Mouse (Mus musculus) intestine, embryonic 14.5 days (tissue): Measurements from ENCODE around the gene Tuba1b. TPM values are rescaled to one million over a fixed set of nuclear protein-coding genes. Genes with fewer than 3 reads are reported as not detected.
"Not testable (repeated sequence)": the region's sequence is repeated elsewhere in the genome, so short reads cannot be mapped to it uniquely, and the experiment has no call there.

Experiments used
- ATAC-seq: fragments of 200-750 bp; cut with Nextera tagmentation; replicated peaks from 2 replicates; pipeline ENCODE4 v1.8.0; 2017; ENCODE audit warnings: low read depth, moderate number of reproducible peaks, moderate TSS enrichment, moderate library complexity; ENCODE audit not compliant: low FRiP score, low TSS enrichment
- DNase-seq: peaks from one replicate; pipeline ENCODE4 v3.0.0-alpha.2; 2018; ENCODE audit warnings: low spot score
- H3K27ac ChIP-seq: fragments of 300-500 bp; sonication (generic); 2 replicates; pipeline ENCODE4 v1.5.1; 2014; ENCODE audit warnings: low read depth, mild to moderate bottlenecking, control low read depth
- H3K27me3 ChIP-seq: fragments of 300-500 bp; sonication (generic); replicated peaks from 2 replicates; pipeline ENCODE4 v1.6.1; 2014; ENCODE audit warnings: low read length, control low read depth; ENCODE audit not compliant: control insufficient read depth, insufficient read depth
- H3K36me3 ChIP-seq: fragments of 300-500 bp; sonication (generic); 2 replicates; pipeline ENCODE4 v1.6.1; 2014; ENCODE audit warnings: low read length, control low read depth; ENCODE audit not compliant: control insufficient read depth, insufficient read depth
- H3K4me1 ChIP-seq: fragments of 300-500 bp; sonication (generic); replicated peaks from 2 replicates; pipeline ENCODE4 v1.6.1; 2014; ENCODE audit warnings: low read length, control low read depth, mixed read lengths; ENCODE audit not compliant: control insufficient read depth, insufficient read depth
- H3K4me2 ChIP-seq: fragments of 300-500 bp; sonication (generic); 2 replicates; pipeline ENCODE4 v1.6.1; 2014; ENCODE audit warnings: low read length
- H3K4me3 ChIP-seq: fragments of 300-500 bp; sonication (generic); 2 replicates; pipeline ENCODE4 v1.5.1; 2014; ENCODE audit warnings: low read depth, low read length, control low read depth, mixed read lengths
- H3K9ac ChIP-seq: fragments of 300-500 bp; sonication (generic); 2 replicates; pipeline ENCODE4 v1.6.1; 2014; ENCODE audit warnings: mild to moderate bottlenecking, low read length
- H3K9me3 ChIP-seq: fragments of 300-500 bp; sonication (generic); 2 replicates; pipeline ENCODE4 v1.6.1; 2016; ENCODE audit warnings: low read length, control low read depth; ENCODE audit not compliant: control insufficient read depth
- WGBS: fragments of 180-500 bp; shearing (Covaris S2); extraction: QIAGEN DNeasy Blood & Tissue Kit; methylation state at CpG from one replicate; pipeline ENCODE4 v1.1.7; 2014; 5-methylcytosine and 5-hydroxymethylcytosine counted together
- polyA plus RNA-seq: library from polyadenylated mRNA; unstranded; fragments of >200 nt; fragmentation: Nextera tagmentation; extraction: Ambion mirVana; gene quantifications from 2 replicates; pipeline ENCODE4 v1.2.1, GENCODE M21; 2014

The Tuba1b gene
- polyA plus RNA-seq, 1 experiment from 2014 or later: 1,667 TPM

DNA sequence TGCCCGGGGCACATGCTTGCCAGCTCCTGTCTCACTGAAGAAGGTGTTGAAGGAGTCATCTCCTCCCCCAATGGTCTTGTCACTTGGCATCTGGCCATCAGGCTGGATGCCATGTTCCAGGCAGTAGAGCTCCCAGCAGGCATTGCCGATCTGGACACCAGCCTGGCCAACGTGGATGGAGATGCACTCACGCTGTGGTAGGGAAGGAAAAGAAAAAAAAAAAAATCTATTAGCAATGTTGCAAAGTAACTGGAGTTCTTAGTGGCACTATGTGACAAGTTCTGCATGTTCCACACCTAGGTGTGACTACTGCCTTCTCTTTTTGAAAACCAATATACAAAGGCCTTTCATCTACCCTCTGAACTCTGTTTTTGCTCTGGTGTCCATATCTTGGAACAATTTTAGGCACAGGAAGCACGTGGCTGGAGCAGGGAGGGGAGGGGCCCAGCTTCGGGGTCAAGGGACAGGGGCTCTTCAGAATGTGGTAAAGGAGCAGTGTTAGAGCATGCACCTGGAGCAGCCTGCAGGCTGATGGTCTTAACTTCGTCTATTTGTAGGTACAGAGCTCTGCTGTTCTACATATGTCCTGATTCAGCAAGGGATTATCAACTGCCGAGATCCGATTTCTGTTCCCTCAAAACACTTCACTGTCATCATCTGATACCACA is 1.2 kb downstream of the Tuba1b start:
- 13% methylated on average over 8 of the region's 9 CpGs for WGBS
- Histone ChIP-seq H3K4me1 (peaks cover 14% of the 10 kb centered on the region), H3K27ac (peak overlapping the region; percentile 96), H3K36me3 (peaks cover 14% of the 10 kb centered on the region), H3K4me2 (peak overlapping the region; percentile 99), H3K4me3 (peak overlapping the region; percentile 54), H3K9ac (peak overlapping the region; percentile 97)
- DNase-seq, H3K9me3 ChIP-seq, H3K27me3 ChIP-seq: not testable (repeated sequence)
- ATAC-seq: 0 out of 2 replicates have a peak, but pooled peaks have one; percentile 4

DNA sequence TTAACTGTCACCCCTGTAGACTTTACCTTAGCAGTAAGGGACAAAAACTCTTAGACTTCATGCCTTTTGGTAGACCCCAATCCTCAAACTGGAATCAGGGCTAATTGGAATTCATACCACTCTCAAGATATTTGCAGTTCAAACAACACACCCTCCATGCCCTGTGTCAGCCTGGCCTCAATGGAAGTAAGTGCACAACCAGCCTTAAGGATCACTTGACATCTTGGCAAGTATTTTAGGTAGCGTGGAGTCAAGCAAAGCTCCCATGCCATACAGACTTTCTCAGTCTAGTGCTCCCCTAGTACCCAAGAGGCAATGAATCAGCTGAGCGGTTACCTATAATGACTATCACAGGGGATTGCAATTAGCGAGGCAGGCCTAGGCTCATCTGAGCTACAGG is 3.4 kb downstream of the Tuba1b start:
- WGBS: 78% methylated on average over 3 of the region's 3 CpGs
- Histone ChIP-seq H3K4me3 (no peak overlapping the region), H3K4me2 (no peak overlapping the region), H3K9me3 (no peaks in the 10 kb centered on the region), H3K36me3 (peaks cover 14% of the 10 kb centered on the region), H3K4me1 (peaks cover 14% of the 10 kb centered on the region), H3K27ac (no peak overlapping the region), H3K27me3 (no peaks in the 10 kb centered on the region), H3K9ac (no peak overlapping the region)
- no peak for DNase-seq
- no peak for ATAC-seq

DNA sequence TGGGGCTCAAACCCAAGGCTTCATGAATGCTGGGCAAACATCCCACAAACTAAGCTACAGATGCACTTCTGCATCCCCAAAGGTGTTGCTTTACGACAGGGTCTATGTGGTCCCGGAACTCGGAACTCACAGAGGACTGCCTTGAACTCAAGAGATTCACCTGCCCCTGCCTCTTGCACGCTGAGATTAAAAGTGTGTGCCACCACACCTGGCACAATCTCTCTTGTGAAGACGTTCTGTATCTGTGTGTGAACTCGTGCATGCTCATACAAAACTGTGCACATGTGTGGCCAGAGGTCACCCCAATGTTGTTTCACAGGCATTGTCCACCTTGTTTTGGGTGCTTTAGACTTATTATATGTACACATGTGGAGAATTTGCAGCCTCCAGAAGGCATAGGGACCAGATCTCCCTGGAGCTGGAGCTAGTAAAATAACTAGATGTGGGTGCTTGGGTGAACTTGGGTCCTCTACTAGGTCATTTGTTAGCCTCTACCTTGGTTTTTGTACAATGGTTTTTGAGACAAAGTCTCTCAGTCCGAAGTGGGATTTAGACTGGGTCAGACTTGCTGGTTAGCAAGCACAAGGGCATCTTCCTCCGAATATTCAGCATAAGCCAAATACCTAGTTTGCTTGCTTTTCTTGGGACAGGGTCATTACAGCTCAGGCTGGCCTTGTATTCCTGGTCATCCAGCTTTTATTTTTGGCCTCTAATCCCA is 4.2 kb downstream of the Tuba1b start:
- DNase-seq: no peak
- H3K27me3 ChIP-seq: no peaks in the 10 kb centered on the region
- no peak overlapping the region for H3K4me2 ChIP-seq
- 49% methylated on average over 8 of the region's 8 CpGs for WGBS
- H3K36me3 ChIP-seq: peaks cover 14% of the 10 kb centered on the region
- no peak overlapping the region for H3K27ac ChIP-seq
- no peaks in the 10 kb centered on the region for H3K9me3 ChIP-seq
- no peak overlapping the region for H3K9ac ChIP-seq
- ATAC-seq: no peak
- H3K4me3 ChIP-seq: no peak overlapping the region
- H3K4me1 ChIP-seq: peaks cover 6% of the 10 kb centered on the region

DNA sequence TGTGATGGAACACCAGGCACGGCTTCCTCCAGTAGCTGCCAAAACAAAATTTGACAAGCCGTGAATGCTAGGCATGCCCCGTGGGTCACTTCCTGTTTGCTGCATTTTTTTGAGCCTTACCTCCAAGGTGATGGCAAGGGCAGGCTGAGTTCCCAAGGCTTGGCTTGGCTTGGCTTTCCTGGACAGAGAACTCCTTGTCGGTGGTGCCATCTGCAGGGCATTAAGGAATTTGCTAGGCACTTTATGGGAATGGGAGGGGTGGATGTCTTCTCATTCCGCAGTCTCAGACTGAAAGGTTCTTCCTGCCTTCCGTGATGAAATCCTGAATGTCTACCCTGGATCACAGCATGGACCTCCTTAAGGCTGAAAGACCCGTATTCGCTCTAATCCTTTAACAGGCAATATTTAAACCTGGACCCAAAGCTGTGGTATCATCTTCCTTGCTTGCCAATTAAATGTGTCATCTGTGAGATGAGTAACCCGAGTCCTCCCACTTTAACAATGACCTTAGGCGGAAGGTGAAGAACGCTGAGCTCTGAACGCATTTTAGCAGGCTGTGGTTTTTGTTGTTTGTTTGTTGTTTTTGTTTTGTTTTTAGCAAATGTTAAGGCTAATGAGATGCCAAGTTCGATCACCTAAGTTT is 5.6 kb downstream of the Tuba1b start:
- H3K9ac ChIP-seq: no peak overlapping the region
- H3K4me1 ChIP-seq: 0 out of 2 replicates have a peak, but pooled peaks cover 4% of the 10 kb centered on the region
- 13% methylated on average over 13 of the region's 13 CpGs for WGBS
- no peak overlapping the region for H3K27ac ChIP-seq
- peak; percentile 54 for ATAC-seq
- no peaks in the 10 kb centered on the region for H3K27me3 ChIP-seq
- H3K4me3 ChIP-seq: no peak overlapping the region
- DNase-seq: peak; percentile 76
- H3K4me2 ChIP-seq: no peak overlapping the region
- H3K9me3 ChIP-seq: no peaks in the 10 kb centered on the region
- peaks cover 14% of the 10 kb centered on the region for H3K36me3 ChIP-seq

DNA sequence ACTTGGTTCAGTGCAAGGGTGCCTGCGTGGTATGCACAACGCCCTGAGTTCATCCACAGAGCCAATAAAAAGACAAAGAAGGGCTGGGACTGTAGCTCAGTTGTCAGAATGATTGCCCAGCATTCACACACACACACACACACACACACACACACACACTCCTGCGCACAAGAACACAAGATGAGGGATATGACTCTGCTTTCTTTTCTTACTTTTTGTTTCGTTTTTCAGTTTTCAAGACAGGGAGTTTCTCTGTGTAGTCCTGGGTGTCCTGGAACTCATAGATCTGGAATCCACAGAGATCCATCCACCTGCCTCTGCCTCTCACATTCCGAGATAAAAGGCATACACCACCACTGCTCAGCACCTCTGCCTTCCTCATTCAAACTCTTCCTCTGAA is 6.8 kb downstream of the Tuba1b start:
- H3K27ac ChIP-seq: no peak overlapping the region
- H3K36me3 ChIP-seq: peaks cover 10% of the 10 kb centered on the region
- no peak overlapping the region for H3K4me3 ChIP-seq
- no peaks in the 10 kb centered on the region for H3K9me3 ChIP-seq
- no peak overlapping the region for H3K4me2 ChIP-seq
- H3K4me1 ChIP-seq: no peaks in the 10 kb centered on the region
- DNase-seq (no peak), ATAC-seq (no peak)
- no peaks in the 10 kb centered on the region for H3K27me3 ChIP-seq
- H3K9ac ChIP-seq: no peak overlapping the region
- 82% methylated on average over 5 of the region's 5 CpGs for WGBS

DNA sequence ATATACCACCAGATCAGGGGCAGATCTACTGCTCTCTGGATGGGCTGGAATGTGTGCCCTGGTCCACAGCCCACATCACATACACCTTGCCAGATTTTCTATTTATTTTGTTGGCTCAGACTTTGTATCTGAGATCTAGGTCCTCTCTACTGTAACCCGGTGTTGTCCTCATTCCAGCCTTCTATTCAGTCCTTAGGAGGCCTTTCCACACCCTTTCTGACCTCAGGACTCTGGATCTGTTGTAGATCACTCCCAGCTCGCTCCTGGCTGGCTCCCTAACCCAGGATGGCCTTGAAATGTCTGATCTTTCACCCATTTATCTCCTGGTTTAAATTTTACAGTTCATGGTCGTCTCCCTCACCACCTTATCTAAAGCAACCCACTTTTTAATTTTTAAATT is 9.7 kb downstream of the Tuba1b start:
- Histone ChIP-seq H3K4me3 (no peak overlapping the region), H3K27me3 (no peaks in the 10 kb centered on the region), H3K9ac (no peak overlapping the region), H3K27ac (no peak overlapping the region), H3K9me3 (no peaks in the 10 kb centered on the region), H3K4me1 (no peaks in the 10 kb centered on the region), H3K4me2 (no peak overlapping the region), H3K36me3 (no peaks in the 10 kb centered on the region)
- DNase-seq (no peak), ATAC-seq (no peak)
- WGBS: 63% methylated on average over 3 of the region's 3 CpGs

DNA sequence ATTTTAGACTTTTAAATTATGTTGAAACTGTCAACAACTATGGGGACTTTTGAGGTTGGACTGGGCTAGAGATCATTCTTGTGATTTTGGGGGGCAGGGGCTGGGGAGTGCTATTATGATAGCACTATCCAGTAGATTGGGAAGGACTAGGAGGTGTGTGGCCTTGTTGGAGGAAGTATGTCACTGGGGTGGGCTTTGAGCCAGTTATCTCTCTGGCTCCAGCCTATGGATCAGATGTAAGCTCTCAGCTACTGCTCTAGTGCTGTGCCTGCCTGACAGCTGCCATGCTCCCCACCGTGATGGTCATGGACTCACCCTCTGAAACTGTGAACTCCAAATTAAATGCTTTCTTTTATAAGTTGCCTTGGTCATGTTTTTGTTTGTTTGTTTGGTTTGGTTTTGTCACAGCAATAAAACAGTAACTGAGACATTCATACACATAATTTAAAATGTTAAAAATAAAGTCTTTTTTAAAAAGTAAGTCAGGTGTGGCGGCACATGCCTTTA is 11.3 kb downstream of the Tuba1b start:
- Histone ChIP-seq H3K4me1 (0 out of 2 replicates have a peak, but pooled peaks cover 5% of the 10 kb centered on the region), H3K9ac (no peak overlapping the region), H3K4me3 (no peak overlapping the region), H3K36me3 (no peaks in the 10 kb centered on the region), H3K4me2 (no peak overlapping the region), H3K27me3 (no peaks in the 10 kb centered on the region), H3K9me3 (no peaks in the 10 kb centered on the region), H3K27ac (no peak overlapping the region)
- ATAC-seq: no peak
- DNase-seq: no peak
- 86% methylated on average over 2 of the region's 2 CpGs for WGBS

DNA sequence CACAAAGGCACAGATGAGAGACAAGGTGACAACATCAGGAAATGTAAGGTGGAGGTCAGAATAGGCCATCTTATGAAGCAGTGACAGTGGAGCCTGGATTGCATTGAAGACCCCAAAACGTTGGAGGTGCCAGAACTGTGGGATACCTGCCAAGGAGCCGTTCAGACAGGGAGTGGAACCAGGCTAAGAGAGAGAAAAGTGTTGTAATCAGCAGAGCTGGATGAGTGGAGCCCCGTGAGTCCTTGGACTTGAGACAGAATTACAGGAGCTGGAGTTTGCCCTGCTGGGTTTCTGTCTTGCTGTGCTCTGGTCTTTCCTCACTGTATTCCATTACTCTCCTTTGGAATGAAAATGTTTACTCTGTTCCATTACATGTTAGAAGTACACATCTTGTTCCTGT is 11.8 kb downstream of the Tuba1b start:
- H3K36me3 ChIP-seq: no peaks in the 10 kb centered on the region
- H3K4me1 ChIP-seq: 0 out of 2 replicates have a peak, but pooled peaks cover 5% of the 10 kb centered on the region
- H3K9ac ChIP-seq: no peak overlapping the region
- 65% methylated on average over 3 of the region's 3 CpGs for WGBS
- H3K4me2 ChIP-seq: no peak overlapping the region
- DNase-seq: no peak
- ATAC-seq: no peak
- no peak overlapping the region for H3K4me3 ChIP-seq
- no peak overlapping the region for H3K27ac ChIP-seq
- H3K27me3 ChIP-seq: no peaks in the 10 kb centered on the region
- no peaks in the 10 kb centered on the region for H3K9me3 ChIP-seq
